Mouse (Mus musculus) erythroblast, embryonic 14.5 days (primary cell): ENCODE results near the gene Capn12. TPM values are rescaled to one million over a fixed set of nuclear protein-coding genes. Genes with fewer than 3 reads are reported as not detected.
"Not testable (repeated sequence)": the region's sequence is repeated elsewhere in the genome, so short reads cannot be mapped to it uniquely, and the experiment has no call there.

Source experiments
- H3K27me3 ChIP-seq: 2 replicates; pipeline ENCODE4 v1.6.1; 2012; ENCODE audit warnings: inconsistent platforms; ENCODE audit not compliant: control insufficient read depth
- H3K36me3 ChIP-seq: 2 replicates; pipeline ENCODE4 v1.6.1; 2012; ENCODE audit warnings: mild to moderate bottlenecking, inconsistent platforms; ENCODE audit not compliant: control insufficient read depth
- H3K4me1 ChIP-seq: 2 replicates; pipeline ENCODE4 v1.6.1; 2012; ENCODE audit warnings: inconsistent platforms; ENCODE audit not compliant: control insufficient read depth
- H3K4me3 ChIP-seq: replicated peaks from 2 replicates; pipeline ENCODE3; 2012; ENCODE audit warnings: moderate library complexity, mild to moderate bottlenecking, inconsistent platforms
- H3K9me3 ChIP-seq: 2 replicates; pipeline ENCODE4 v1.6.1; 2012; ENCODE audit warnings: low read length, inconsistent platforms, mixed read lengths; ENCODE audit not compliant: control insufficient read depth
- GATA1 ChIP-seq: IDR thresholded peaks from 2 replicates; pipeline ENCODE4 v1.6.1; 2012; ENCODE audit warnings: low read length, inconsistent platforms, mixed read lengths
- TAL1 ChIP-seq: IDR thresholded peaks from 3 replicates; pipeline ENCODE4 v1.6.1; 2012; ENCODE audit warnings: low read length, inconsistent platforms, mixed read lengths
- polyA plus RNA-seq: library from polyadenylated mRNA; stranded (reverse); fragments of >175 nt; gene quantifications from 2 replicates; pipeline ENCODE4 v1.2.3, GENCODE M21; 2012

The Capn12 gene
- polyA plus RNA-seq, 1 experiment, result not detected

DNA sequence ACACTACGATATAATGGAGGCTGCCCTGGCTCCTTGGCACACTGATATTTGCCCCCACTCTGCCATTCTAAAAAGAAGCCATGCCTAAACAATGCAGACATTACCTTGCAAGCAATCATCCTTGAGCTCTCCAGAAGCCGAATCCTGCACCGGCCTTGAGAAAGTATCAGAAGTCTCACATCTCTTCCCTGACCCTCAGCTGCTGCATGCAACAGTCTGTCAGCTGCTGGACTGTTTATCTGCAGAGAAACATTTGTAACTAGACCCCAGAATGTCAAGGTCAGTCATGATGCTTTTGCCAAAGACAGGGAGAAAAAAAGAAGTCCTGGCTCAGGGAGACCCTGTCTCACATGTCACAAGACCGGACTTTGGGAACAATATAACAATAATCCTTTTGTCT is 5.1 kb upstream of the Capn12 start:
- Histone ChIP-seq H3K27me3 (no peaks in the 10 kb centered on the region), H3K4me1 (peaks cover 51% of the 10 kb centered on the region), H3K9me3 (no peaks in the 10 kb centered on the region), H3K36me3 (no peaks in the 10 kb centered on the region), H3K4me3 (no peak overlapping the region)
- TF ChIP-seq GATA1, result no peak
- no peak for TF ChIP-seq TAL1

DNA sequence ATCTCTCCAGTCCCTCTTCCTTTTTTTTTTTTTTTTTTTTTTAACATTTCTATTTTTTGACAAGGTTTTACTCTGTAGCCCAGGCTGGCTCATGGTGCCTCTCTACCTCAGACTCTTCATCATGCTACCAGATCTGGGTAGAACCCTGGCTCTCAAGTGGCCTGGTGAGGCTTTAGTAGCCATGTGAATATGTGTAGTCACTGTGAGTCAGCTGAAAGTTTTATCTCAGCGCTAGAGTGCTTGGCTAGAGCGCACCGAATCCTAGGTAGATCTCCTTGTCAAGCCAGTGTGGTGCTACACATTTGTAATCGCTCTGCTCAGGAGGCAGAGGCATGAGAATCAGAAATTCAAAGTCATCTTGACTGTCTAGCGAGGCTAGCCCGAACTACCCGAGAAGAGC is 4.1 kb upstream of the Capn12 start:
- H3K4me3 ChIP-seq, result no peak overlapping the region
- no peak for TF ChIP-seq TAL1
- peak; percentile 64 for TF ChIP-seq GATA1
- peaks cover 49% of the 10 kb centered on the region for H3K4me1 ChIP-seq
- no peaks in the 10 kb centered on the region for H3K36me3 ChIP-seq
- no peaks in the 10 kb centered on the region for H3K9me3 ChIP-seq
- no peaks in the 10 kb centered on the region for H3K27me3 ChIP-seq

DNA sequence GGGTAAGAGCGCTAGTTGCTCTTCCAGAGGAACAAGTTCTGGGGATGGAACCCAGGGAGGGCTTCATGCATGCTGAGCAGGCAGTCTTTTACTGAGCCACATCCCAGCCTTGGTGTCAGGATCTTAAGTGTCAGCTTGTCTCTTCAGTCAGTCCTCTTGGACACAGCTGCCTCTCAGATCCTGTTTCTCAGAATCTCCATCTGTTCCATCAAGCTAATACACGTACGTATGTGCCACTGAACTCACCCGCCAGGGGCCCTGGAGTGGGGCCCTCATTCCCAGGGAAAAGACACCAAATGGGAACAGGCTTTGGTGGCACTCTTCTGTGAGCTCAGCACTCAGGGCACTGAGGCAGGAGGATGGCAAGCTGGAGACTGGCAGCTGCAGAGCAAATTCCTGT is 3.4 kb upstream of the Capn12 start:
- no peak overlapping the region for H3K4me3 ChIP-seq
- no peaks in the 10 kb centered on the region for H3K9me3 ChIP-seq
- peaks cover 49% of the 10 kb centered on the region for H3K4me1 ChIP-seq
- H3K27me3 ChIP-seq, result no peaks in the 10 kb centered on the region
- TF ChIP-seq TAL1, result no peak
- TF ChIP-seq GATA1, result no peak
- H3K36me3 ChIP-seq, result no peaks in the 10 kb centered on the region

GRCm38 (mm10) chr7:28879606-28880005 is 1.6 kb upstream of the Capn12 start:
- no peaks in the 10 kb centered on the region for H3K27me3 ChIP-seq

GRCm38 (mm10) chr7:28880554-28880953 is 668 bp upstream of the Capn12 start:
- Histone ChIP-seq H3K9me3 (no peaks in the 10 kb centered on the region), H3K4me3 (no peak overlapping the region), H3K27me3 (peaks cover under 1% of the 10 kb centered on the region), H3K4me1 (peaks cover 49% of the 10 kb centered on the region), H3K36me3 (no peaks in the 10 kb centered on the region)
- TF ChIP-seq GATA1, result no peak
- TF ChIP-seq TAL1, result no peak

More at GRCm38 (mm10) chr7:28879606-28880005, 1.6 kb upstream of the Capn12 start:
- Histone ChIP-seq H3K9me3 (no peaks in the 10 kb centered on the region), H3K4me1 (peaks cover 49% of the 10 kb centered on the region), H3K36me3 (no peaks in the 10 kb centered on the region), H3K4me3 (no peak overlapping the region)
- TF ChIP-seq GATA1 (no peak), TAL1 (no peak)

DNA sequence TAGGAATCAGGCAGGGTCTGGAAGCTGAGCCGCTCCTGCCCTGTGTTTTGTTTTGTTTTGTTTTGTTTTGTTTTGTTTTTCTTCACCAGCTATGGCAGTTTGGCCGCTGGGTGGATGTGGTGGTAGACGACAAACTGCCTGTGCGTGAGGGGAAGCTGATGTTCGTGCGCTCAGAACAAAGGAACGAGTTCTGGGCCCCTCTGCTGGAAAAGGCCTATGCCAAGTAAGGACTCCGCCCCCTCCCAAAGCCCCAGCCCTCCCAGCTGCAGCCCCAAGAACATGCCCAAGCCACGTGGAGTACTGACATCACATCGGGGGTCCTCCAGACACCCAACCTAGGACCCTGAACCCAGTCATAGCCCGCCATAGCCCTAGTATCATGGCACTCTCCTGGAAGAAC is 1.8 kb downstream of the Capn12 start:
- Histone ChIP-seq H3K27me3 (peaks cover 26% of the 10 kb centered on the region), H3K9me3 (no peaks in the 10 kb centered on the region), H3K4me3 (no peak overlapping the region), H3K4me1 (peaks cover 28% of the 10 kb centered on the region), H3K36me3 (no peaks in the 10 kb centered on the region)
- TF ChIP-seq GATA1 (no peak), TAL1 (no peak)

- Histone ChIP-seq H3K27me3 (peaks cover 32% of the 10 kb centered on the region), H3K4me1 (peaks cover 25% of the 10 kb centered on the region)
- not testable (repeated sequence) for H3K36me3 ChIP-seq, H3K4me3 ChIP-seq, H3K9me3 ChIP-seq
Measured at GRCm38 (mm10) chr7:28883704-28884103, 2.5 kb downstream of the Capn12 start.

DNA sequence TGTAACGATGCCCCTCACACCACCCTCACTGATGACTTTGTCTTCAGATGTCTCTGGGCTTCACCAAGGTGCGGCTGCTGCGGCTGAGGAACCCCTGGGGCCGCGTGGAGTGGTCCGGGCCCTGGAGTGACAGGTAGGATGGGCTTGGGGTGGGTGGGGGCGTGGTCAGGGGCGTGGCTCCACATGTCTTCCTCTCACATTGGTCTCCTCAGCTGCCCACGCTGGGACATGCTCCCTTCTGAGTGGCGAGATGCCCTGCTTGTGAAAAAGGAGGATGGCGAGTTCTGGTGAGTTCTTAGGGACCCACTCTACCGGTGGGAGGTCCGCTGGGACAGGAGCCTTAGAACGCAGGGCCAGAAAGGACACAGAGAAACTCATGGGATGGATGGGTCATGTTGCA is 5.3 kb downstream of the Capn12 start:
- peaks cover 10% of the 10 kb centered on the region for H3K36me3 ChIP-seq
- H3K27me3 ChIP-seq, result peaks cover 47% of the 10 kb centered on the region
- no peaks in the 10 kb centered on the region for H3K9me3 ChIP-seq
- H3K4me1 ChIP-seq, result peaks cover 6% of the 10 kb centered on the region
- no peak for TF ChIP-seq GATA1
- TF ChIP-seq TAL1, result no peak
- H3K4me3 ChIP-seq, result no peak overlapping the region

DNA sequence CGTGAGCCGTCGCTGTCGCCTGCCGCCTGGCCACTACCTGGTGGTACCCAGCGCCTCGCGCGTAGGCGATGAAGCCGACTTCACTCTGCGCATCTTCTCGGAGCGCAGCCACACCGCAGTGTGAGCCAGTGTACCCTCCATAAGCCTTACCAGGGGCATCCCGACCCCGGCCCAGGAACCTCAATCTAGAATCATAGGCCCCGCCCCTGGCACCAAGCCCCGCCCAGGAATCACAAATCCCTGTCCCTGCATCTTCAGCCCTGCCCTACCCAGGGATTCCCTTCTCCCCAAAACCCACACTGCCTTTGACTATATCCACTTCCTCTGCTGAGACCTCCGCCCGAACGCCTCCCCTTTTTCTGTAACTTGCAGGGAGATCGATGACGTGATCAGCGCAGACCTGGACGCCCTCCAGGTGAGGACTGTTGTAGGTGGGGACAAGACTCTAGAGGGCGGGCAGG is 7.5 kb downstream of the Capn12 start:
- no peak overlapping the region for H3K4me3 ChIP-seq
- peaks cover 6% of the 10 kb centered on the region for H3K4me1 ChIP-seq
- TF ChIP-seq TAL1 (no peak), GATA1 (no peak)
- H3K27me3 ChIP-seq, result peaks cover 47% of the 10 kb centered on the region
- peaks cover 31% of the 10 kb centered on the region for H3K36me3 ChIP-seq
- no peaks in the 10 kb centered on the region for H3K9me3 ChIP-seq

GRCm38 (mm10) chr7:28892601-28893000 is 11.4 kb downstream of the Capn12 start:
- TF ChIP-seq TAL1 (no peak), GATA1 (no peak)
- peaks cover 69% of the 10 kb centered on the region for H3K36me3 ChIP-seq

More at GRCm38 (mm10) chr7:28892601-28893000, 11.4 kb downstream of the Capn12 start:
- H3K4me1 ChIP-seq, result peaks cover 6% of the 10 kb centered on the region
- no peak overlapping the region for H3K4me3 ChIP-seq
- no peaks in the 10 kb centered on the region for H3K9me3 ChIP-seq
- H3K27me3 ChIP-seq, result peaks cover 26% of the 10 kb centered on the region
